Mouse (Mus musculus) liver, postnatal 0 days (tissue): ENCODE results near the gene Kif22.

Source experiments
- CTCF ChIP-seq: sonication (generic); IDR thresholded peaks from 2 replicates; pipeline ENCODE4 v1.5.1; 2016; ENCODE audit warnings: antibody characterized with exemption, low read depth
- EP300 ChIP-seq: IDR thresholded peaks from 2 replicates; pipeline ENCODE4 v1.6.1; 2016; ENCODE audit warnings: antibody characterized with exemption, low read depth, mild to moderate bottlenecking

- TF ChIP-seq CTCF, result no peak
- no peak for TF ChIP-seq EP300
Observed at GRCm38 (mm10) chr7:127025556-127026160, 16.6 kb downstream of the Kif22 start.
